Mouse (Mus musculus) ES-E14 (cell line): Measurements from ENCODE around the gene Pip4k2b.

Source experiments
- CHD2 ChIP-seq: IDR thresholded peaks from 2 replicates; pipeline ENCODE4 v1.6.1; 2014; ENCODE audit warnings: mild to moderate bottlenecking, low read depth, low read length, inconsistent platforms
- MAFK ChIP-seq: IDR thresholded peaks from 2 replicates; pipeline ENCODE4 v1.6.1; 2014; ENCODE audit warnings: mild to moderate bottlenecking, low read depth, low read length, inconsistent platforms; ENCODE audit not compliant: insufficient read depth

DNA sequence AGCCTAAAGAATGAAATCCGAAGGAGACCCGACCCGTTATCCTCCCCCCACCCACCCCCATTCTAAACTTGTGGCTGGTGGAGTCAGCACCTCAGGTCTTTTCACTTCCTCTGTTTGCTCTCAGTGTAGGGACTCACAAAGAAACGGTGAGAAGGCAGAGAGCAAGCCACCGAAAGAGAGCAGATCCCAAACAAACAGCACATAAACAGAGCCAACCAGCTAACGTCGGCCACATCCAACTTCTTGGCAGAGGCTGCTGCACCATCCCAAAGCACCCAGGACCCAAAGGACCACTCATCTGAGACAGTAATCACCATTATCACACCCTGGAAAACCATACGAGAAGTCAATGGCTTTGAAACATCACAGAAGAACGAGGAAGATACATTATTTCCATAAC lies 1.1 kb downstream of the Pip4k2b start:
- TF ChIP-seq MAFK (no peak), CHD2 (no peak)
